Mouse (Mus musculus) Patski (cell line): ENCODE data around the gene Glipr2. TPM values are rescaled to one million over a fixed set of nuclear protein-coding genes. Genes with fewer than 3 reads are reported as not detected.

Source experiments
- ATAC-seq: fragments of 100-300 bp; one replicate; pipeline ENCODE4 v1.8.0; 2021
- CTCF ChIA-PET: fragments of 350-600 bp; sonication (Branson Sonifier 250); formaldehyde crosslinking; loops from one replicate; lab custom pipeline; 2022; ENCODE audit warnings: inconsistent platforms; lab: Charles Lee
- POLR2A ChIA-PET: fragments of 350-600 bp; sonication (Branson Sonifier 250); formaldehyde crosslinking; loops from one replicate; lab custom pipeline; 2022; ENCODE audit warnings: antibody characterized with exemption, inconsistent platforms; lab: Charles Lee
- DNase-seq: peaks from one replicate; pipeline ENCODE4 v3.0.0-alpha.2; 2011; ENCODE audit warnings: low read depth, low spot score
- H3K27me3 ChIP-seq: fragments of 371-371 bp; one replicate; pipeline ENCODE4 v1.5.1; 2021
- CTCF ChIP-seq: fragments of 100-300 bp; IDR thresholded peaks from one replicate; pipeline ENCODE4 v1.5.1; 2021
- in situ Hi-C: fragments of 300-500 bp; cut with MboI; formaldehyde crosslinking; loops from 3 replicates; pipeline ENCODE4 v1.11.1; 2018; ENCODE audit warnings: low pct_unique_long_range_greater_than_20kb, mixed read lengths
- polyA plus RNA-seq: library from polyadenylated mRNA; unstranded; gene quantifications from one replicate; pipeline ENCODE4 v1.2.3, GENCODE M21; 2021

Glipr2 gene
- polyA plus RNA-seq, 1 experiment from 2014 or later: 58.5 TPM

- TF ChIP-seq CTCF: no peak
- DNase-seq (no peak), ATAC-seq (no peak)
- in situ Hi-C loops: no loop called here
- ChIA-PET POLR2A (interaction anchor here (0.7 kb wide), 1 partner anchor 435 kb away, joined by 5 read pairs; no protein-coding TSS in a partner anchor), CTCF (interaction anchor here (1.3 kb wide), 1 partner anchor 17 kb away, joined by 3 read pairs; no protein-coding TSS in a partner anchor)
- no peaks in the 10 kb centered on the region for H3K27me3 ChIP-seq
Observed at GRCm38 (mm10) chr4:43942421-43942820, 14.8 kb upstream of the Glipr2 start.

GRCm38 (mm10) chr4:43947571-43947970 is 9.6 kb upstream of the Glipr2 start:
- no peak for TF ChIP-seq CTCF
- ChIA-PET POLR2A (no interaction called here), CTCF (no interaction called here)
- no peak for DNase-seq
- no peak for ATAC-seq
- no peaks in the 10 kb centered on the region for H3K27me3 ChIP-seq
- in situ Hi-C loops: no loop called here

GRCm38 (mm10) chr4:43957846-43958461 is 753 bp downstream of the Glipr2 start:
- ChIA-PET POLR2A (interaction anchor here (1.5 to 1.6 kb wide), 2 partner anchors 16 to 21 kb away, joined by 6 read pairs; no protein-coding TSS in a partner anchor), CTCF (interaction anchor here (1.3 to 2.1 kb wide), 2 partner anchors 10 to 23 kb away, joined by 4 to 7 read pairs; no protein-coding TSS in a partner anchor)
- ATAC-seq (peak; percentile 62), DNase-seq (no peak)
- in situ Hi-C loops: no loop called here
- TF ChIP-seq CTCF: no peak
- no peaks in the 10 kb centered on the region for H3K27me3 ChIP-seq

GRCm38 (mm10) chr4:43959523-43960179 is 2.5 kb downstream of the Glipr2 start:
- no peaks in the 10 kb centered on the region for H3K27me3 ChIP-seq
- no peak for TF ChIP-seq CTCF
- ChIA-PET CTCF (interaction anchor here (2.1 kb wide), 1 partner anchor 8 kb away, joined by 7 read pairs; no protein-coding TSS in a partner anchor), POLR2A (no interaction called here)
- ATAC-seq (no peak), DNase-seq (no peak)
- in situ Hi-C loops: no loop called here

GRCm38 (mm10) chr4:43960207-43960606 is 3.0 kb downstream of the Glipr2 start:
- H3K27me3 ChIP-seq: no peaks in the 10 kb centered on the region
- POLR2A ChIA-PET: no interaction called here
- CTCF ChIA-PET: no interaction called here
- no peak for TF ChIP-seq CTCF
- in situ Hi-C loops: no loop called here
- no peak for ATAC-seq
- DNase-seq: no peak

- ATAC-seq: no peak
Observed at GRCm38 (mm10) chr4:43964326-43964833, 7.2 kb downstream of the Glipr2 start.

GRCm38 (mm10) chr4:43964951-43965684 is 7.9 kb downstream of the Glipr2 start:
- in situ Hi-C loops: no loop called here

More at GRCm38 (mm10) chr4:43964326-43964833, 7.2 kb downstream of the Glipr2 start:
- in situ Hi-C loops: no loop called here
- no peak for DNase-seq
- H3K27me3 ChIP-seq: no peaks in the 10 kb centered on the region
- POLR2A ChIA-PET: no interaction called here
- CTCF ChIA-PET: interaction anchor here (0.6 kb wide), 1 partner anchor 12 kb away, joined by 3 read pairs; no protein-coding TSS in a partner anchor
- TF ChIP-seq CTCF: no peak

GRCm38 (mm10) chr4:43965856-43966535 is 8.8 kb downstream of the Glipr2 start:
- DNase-seq (no peak), ATAC-seq (no peak)
- no peak for TF ChIP-seq CTCF
- H3K27me3 ChIP-seq: no peaks in the 10 kb centered on the region
- in situ Hi-C loops: no loop called here
- CTCF ChIA-PET: interaction anchor here (1.3 kb wide), 1 partner anchor 16 kb away, joined by 3 read pairs; no protein-coding TSS in a partner anchor
- POLR2A ChIA-PET: no interaction called here

More at GRCm38 (mm10) chr4:43964951-43965684, 7.9 kb downstream of the Glipr2 start:
- ChIA-PET CTCF (no interaction called here), POLR2A (no interaction called here)
- TF ChIP-seq CTCF: no peak
- DNase-seq (no peak), ATAC-seq (no peak)
- H3K27me3 ChIP-seq: no peaks in the 10 kb centered on the region

GRCm38 (mm10) chr4:43968650-43969049 is 11.4 kb downstream of the Glipr2 start:
- no peak for TF ChIP-seq CTCF
- peak; percentile 98 for DNase-seq
- peak; percentile 70 for ATAC-seq
- ChIA-PET POLR2A (interaction anchor here (2.0 kb wide), 1 partner anchor 12 kb away, joined by 5 read pairs; no protein-coding TSS in a partner anchor), CTCF (interaction anchor here (1.3 to 2.2 kb wide), 2 partner anchors 10 to 43 kb away, joined by 6 to 7 read pairs; no protein-coding TSS in a partner anchor)
- in situ Hi-C loops: no loop called here
- no peaks in the 10 kb centered on the region for H3K27me3 ChIP-seq
